Mouse (Mus musculus) gastrocnemius, postnatal 14 days (tissue): ENCODE data around the gene Cd40. TPM values are rescaled to one million over a fixed set of nuclear protein-coding genes. Genes with fewer than 3 reads are reported as not detected.

Experiments used
- DNase-seq: peaks from one replicate; pipeline ENCODE4 v3.0.0; 2021; ENCODE audit warnings: mixed read lengths
- intact Hi-C: fragments of 180-260 bp; cut with DNase I; formaldehyde crosslinking; loops from one replicate; pipeline ENCODE4 v1.15.1; 2025; ENCODE audit warnings: low total_unique reads
- total RNA-seq, 2 experiments: library from RNA; stranded (reverse); gene quantifications; 2 replicates each; pipeline ENCODE4 v1.2.3; 2021

Gene Cd40
- total RNA-seq, 2 experiments from 2014 or later, result 1.1 to 1.2 TPM

DNA sequence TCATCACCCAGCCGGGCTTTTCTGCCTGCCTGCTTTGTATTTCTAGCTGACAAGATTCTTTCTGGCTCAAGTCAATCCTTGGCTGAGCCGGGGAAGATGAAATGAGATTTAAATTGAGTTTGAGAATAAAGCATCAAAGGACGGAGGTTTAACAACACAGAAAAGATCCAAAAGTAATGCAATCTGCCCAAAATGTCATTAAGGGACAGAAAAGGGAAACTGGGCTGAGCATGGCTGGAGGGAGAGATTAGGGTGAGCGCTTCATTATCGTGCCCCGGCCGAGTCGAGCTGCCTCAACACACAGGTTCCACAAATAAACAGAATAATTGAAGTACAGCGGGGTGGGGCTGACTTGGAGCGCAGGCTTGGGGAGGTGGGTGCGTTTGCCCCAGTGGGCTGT is 3.9 kb upstream of the Cd40 start:
- no peak for DNase-seq
- intact Hi-C loops, result no loop called here

DNA sequence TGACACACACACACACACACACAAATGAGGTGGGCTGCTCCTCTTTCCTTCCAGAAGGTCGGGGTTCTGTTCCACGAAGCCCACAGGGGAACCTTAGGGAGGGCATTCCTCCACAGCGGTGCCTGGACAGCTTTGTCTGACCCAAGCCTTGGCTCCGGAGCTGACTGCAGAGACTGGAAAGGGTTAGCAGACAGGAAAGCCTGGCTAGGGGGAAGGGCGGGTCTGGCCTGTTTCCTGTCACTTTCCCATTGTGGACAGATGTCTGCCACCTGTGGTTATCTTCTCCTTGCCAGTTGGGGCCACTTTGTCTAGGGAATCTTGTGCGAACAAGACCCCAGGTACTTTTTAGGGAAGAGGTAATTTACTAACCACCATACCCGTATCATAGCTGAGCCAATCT is 478 bp downstream of the Cd40 start:
- intact Hi-C loops, result no loop called here

DNA sequence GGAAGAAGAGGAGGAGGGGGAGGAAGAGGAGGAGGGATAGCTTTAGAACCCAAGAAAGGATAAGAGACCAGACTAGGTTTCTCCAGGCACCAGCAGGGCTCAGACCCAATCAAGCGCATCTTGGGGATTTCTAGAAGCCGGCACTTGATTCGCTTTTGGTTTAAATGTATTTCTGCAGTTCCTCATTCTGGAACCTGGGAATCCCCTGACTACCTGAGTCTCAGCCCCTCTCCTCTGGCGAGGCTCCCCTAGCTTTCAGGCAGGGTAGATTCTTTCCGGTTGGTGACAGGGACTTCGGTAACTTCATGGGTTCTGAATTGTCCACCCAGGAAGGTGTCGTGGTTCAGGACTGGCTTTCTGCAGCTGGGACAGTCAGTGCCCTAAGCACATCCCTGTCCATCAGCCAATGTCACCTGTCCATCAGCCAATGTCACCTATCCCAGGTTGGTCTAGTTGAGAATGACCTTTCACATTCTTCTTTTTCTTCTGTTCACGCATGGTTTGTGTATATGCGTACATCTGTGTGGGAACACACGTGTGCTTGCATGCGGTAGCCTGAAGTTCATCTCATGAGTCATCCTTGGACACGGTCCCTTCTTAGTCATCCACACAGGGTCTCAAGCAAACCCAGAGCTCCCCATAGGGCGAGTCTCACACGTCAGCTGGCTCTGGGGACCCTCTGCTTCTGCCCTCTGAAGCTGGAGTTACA is 1.1 kb downstream of the Cd40 start:
- no peak for DNase-seq
- intact Hi-C loops, result no loop called here

More for the DNA sequence above, 478 bp downstream of the Cd40 start:
- no peak for DNase-seq

DNA sequence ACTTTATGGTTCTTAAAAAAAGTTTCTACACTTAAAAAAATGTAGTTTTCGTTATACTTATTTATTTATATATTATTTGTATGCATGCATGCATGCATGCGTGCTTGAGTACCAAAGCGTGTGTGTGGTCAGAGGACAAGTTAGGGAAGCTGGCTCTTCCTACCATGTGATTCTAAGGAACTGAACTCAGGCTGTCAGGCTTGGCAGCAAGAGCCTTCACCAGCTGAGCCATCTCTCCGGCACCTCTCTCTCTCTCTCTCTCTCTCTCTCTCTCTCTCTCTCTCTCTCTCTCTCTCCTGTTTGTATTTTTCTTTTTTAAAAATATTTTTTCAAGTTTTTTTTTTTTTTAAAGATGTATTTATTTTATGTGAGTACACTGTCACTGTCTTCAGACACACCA is 4.5 kb downstream of the Cd40 start:
- intact Hi-C loops, result no loop called here
- DNase-seq, result no peak

DNA sequence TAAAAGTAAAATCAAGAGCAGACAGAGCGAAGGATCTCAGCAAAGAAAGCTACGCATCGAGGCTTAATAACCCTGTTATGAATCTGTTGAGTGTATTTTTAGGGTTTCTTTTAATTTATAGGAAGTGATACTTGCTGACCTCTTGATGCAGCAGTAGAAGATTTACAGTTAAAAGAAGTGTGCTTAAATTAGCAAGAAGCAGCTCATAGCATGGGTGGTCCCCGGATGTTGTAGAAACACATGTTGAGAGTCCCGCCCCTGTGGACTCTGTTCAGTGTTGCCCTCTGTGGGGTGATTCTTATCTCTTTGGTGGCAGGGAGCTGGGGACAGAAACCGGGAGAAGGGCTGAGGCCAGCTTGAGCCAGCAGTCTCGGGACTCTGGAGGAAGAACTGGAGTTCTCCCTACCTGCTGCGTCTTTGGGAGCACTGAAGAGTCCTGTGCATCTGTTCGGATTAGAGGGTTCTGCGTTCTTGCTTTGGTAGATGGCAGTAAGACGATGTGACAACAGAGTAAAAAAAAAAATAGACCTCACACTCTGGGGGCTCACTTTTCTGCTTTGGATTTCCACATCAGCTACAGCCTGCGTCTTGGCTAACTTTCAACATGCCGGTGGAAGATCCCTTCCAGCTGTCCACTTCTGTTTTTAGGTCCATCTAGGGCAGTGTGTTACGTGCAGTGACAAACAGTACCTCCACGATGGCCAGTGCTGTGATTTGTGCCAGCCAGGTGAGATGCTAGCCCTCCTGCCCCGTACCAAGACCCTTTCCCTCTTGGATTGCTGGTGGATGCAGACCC is 6.4 kb downstream of the Cd40 start:
- intact Hi-C loops, result no loop called here
- no peak for DNase-seq

DNA sequence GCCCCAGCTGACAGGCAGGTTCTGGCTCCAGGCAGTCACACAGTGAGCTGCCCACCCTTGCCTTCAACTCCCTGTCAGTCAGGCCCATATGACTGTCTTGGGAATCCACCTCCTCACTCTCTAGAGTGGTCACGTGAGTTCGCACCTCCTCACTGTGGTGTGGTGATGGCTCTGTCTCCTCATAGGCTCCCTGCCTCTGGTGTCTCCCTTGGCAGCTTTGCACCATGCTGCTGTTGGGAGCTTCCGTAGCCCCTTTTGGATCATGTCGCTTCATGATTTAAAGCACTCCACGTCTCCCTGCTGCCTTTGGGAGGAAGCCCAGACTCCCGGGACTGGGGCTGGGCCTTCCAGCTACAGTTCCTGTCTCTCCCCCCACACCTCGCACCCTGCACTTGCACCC is 9.1 kb downstream of the Cd40 start:
- intact Hi-C loops, result no loop called here

DNA sequence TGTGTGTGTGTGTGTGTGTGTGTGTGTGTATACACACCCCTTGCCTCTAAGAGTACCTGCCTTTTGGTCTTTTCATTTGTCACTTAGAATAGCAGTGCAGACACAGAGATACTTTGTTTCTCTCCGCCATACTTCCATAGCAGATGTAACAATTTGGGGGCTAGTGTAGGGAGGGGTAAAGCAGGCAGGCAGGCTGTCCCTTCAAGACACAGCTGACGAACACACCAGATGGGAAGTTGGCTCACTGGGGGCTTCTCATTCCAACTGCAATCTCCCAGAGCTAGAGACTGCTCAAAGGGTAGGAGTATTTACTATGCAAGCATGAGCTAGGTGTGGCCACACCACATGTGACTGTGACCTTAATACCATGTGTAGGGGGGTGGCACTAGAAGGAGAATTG is 13.4 kb downstream of the Cd40 start:
- intact Hi-C loops, result no loop called here
- no peak for DNase-seq

More for the DNA sequence above, 9.1 kb downstream of the Cd40 start:
- DNase-seq, result no peak

DNA sequence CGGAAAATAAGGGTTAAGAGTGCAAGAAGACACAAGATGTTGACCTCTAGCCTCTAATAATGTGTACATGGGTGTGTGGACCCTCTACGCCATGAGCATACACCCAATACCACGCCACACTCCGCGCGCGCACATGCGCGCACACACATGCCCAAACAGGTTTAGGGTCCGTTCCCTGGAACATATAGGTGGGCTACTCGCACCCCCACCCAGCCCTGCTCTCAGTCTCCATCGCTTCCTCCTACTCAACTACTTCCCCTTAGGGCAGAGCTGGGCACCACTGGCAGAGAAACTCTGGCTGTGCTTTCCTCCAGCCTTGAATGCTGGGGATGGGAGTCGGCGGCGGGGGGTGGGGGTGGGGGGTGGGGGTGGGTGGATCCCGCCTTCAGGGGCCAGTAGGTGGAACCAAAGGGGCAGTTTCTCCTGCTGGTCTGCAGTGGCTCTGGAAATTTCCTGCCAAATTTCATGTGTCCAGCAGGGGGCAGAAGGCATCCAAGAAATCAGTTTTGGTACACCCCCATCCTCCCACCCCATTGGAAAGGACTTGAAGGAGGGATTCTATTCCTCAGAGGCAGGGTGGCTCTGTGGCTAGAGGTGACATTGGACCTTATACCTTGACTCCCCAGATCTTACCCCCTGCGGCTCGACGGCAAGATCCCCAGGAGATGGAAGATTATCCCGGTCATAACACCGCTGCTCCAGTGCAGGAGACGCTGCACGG is 14.8 kb downstream of the Cd40 start:
- DNase-seq, result peak; percentile 56
- intact Hi-C loops, result loop anchor here (5.0 to 10.0 kb wide), 3 partner anchors 207 to 292 kb away; no protein-coding TSS in a partner anchor

DNA sequence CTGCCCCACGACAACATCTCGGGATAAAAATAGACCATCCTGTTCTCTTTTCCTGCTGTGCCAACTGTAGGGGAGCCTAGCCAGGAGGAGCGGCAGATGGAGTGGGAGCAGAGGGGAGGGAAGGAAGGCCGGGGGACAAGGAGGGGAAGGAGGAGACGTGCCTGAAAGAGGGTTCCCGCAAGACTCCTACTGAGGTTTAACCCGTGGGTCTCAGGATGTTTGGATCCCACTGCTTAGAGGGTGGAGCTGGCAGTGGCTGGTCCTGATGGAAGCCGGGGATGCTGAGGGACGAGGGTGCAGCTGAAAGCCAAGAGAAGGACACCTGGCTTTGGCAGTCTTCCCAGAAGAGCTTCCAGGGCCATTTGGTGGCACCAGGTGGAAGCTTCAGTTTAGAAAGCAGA is 18.0 kb downstream of the Cd40 start:
- intact Hi-C loops, result loop anchor here (5.0 to 10.0 kb wide), 3 partner anchors 204 to 289 kb away; no protein-coding TSS in a partner anchor

DNA sequence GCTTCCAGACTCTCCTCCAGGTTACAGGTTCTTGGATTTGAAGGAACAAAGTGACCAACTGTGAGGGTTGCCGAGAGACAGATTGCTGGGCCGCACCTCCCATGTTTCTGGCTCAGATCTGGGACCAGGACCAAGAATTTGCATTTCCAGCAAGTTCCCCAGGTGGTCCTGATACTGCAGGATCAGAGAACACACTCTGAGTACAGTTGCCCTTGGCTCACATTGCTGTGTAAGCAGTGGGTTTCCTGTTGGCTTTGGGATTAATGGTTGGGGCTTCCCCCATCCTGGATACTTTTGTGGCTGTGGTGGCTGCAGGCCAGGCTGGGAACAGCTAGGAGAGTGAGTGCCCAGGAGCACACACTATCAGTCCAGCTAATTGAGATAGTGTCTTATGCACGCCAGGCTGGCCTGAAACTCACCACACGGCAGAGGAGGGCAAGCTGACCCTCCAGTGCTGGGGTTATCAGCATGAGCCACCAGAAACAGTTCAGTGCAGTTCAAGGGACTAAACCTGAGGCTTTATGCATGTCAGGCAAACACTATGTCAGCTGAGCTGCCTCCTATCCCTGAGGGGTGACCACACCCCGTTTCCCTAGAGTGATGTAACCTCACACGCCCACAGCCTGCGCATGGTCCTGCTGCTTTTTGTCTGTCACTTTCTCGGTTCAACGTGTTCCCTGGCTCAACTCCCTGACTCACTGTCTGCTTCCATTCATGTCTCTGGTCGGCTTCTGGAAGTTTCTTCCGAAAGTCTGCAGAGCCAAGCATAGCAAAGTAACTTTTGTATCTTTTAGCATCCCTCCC is 18.9 kb downstream of the Cd40 start:
- intact Hi-C loops, result loop anchor here (5.0 to 10.0 kb wide), 3 partner anchors 203 to 288 kb away; no protein-coding TSS in a partner anchor
- no peak for DNase-seq

More for the DNA sequence above, 18.0 kb downstream of the Cd40 start:
- DNase-seq, result no peak

DNA sequence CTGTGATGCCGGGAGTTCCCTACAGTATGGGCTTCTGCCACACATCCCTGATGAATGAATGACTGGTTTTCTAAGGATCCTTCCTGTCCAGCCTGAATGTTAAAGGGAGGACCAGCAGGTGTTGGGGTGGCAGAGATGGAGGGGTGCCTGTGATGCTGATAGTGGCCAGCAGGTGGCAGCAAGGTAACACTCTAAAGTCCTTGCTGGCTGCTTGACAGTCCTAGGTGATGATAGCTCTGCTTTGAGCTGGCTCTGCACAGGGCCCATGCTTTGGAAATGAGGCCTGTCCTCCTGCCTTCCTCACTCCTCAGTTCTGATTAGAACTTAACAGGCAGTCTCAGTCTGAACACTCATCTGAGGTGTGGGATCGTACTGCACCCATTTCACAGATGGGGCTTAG is 19.5 kb downstream of the Cd40 start:
- peak; percentile 69 for DNase-seq

DNA sequence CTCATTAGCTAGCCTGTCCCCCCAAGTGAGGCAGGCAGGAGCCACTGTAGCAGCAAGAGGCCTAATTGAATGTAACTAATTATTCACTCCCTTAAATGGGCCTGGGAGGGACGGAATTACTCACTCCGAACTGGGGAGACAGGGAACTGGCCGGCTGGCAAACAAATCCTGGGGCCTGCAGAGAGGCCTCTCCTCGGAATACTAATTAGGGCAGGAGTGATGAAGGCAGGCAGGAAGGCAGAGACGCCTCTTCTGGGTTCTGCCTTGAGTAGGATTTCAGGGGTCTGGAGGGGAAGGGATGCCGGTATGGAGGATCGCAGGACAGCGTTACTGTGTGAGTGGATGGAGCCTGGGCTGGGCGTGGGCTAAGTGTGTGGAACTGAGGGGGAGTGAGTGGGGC is 21.6 kb downstream of the Cd40 start:
- intact Hi-C loops, result loop anchor here (5.0 to 10.0 kb wide), 2 partner anchors 185 to 258 kb away; no protein-coding TSS in a partner anchor
- no peak for DNase-seq

More for the DNA sequence above, 19.5 kb downstream of the Cd40 start:
- intact Hi-C loops, result loop anchor here (5.0 to 10.0 kb wide), 4 partner anchors 187 to 287 kb away; no protein-coding TSS in a partner anchor

DNA sequence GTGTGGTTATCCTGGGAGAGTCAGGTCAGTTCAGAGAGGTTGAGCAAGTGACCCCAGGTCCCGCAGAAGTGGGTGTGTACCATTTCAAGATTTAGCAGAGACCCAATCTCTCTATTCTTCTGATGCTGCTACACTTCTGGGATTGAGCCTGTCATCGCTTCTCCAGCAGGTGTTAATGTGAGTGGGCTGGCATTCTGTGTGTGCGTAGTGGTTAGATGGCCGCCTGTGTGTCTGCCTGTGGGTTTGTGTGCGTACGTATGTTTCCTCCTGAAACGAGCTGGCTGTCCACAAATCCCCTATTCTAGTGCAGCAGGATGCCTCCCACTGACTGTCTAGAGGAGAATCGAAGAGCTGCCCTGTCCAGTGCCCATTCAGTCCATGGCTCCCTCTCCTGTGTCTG is 22.6 kb downstream of the Cd40 start:
- intact Hi-C loops, result loop anchor here (5.0 to 10.0 kb wide), 2 partner anchors 184 to 257 kb away; no protein-coding TSS in a partner anchor
- DNase-seq, result no peak

DNA sequence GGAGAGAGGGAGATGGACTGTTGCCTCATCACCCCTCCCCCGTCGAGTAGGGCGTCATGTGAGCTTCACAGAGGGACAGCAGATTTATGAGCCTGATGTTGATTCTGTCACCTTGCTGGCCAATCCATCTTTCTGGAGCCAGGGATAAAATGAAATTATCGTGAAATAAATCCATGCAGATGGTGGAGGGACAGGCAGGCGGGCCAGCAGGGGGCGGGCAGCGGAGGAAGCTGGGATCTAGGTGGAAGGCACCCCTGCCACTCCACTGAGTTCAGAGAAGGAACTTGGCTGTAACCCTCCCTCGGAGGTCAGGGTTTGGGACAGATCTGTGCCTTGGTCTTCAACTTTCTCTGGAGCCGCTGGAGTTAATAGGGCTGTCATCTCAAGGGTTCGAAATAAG is 23.2 kb downstream of the Cd40 start:
- DNase-seq, result no peak
- intact Hi-C loops, result loop anchor here (5.0 to 10.0 kb wide), 2 partner anchors 184 to 256 kb away; no protein-coding TSS in a partner anchor

DNA sequence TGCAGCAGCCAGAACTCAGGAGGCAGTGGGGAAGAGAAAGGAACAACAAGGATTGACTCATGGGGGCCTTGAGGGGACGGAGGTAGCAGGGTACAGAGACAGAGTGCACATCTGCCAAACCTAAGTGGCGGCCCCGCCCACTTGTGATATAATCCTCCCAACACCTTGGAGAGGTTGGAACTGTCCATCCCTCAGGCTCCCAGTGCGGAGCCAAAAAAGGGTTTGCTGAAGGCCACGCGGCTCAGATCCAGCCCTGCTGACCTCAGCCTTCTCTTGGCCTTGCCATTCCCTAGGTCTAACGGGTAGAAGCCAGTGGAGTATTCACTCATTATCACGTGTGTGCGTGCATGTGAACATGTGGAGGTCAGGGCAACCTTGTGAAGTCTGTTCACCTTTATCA is 25.2 kb downstream of the Cd40 start:
- DNase-seq, result no peak
- intact Hi-C loops, result no loop called here

DNA sequence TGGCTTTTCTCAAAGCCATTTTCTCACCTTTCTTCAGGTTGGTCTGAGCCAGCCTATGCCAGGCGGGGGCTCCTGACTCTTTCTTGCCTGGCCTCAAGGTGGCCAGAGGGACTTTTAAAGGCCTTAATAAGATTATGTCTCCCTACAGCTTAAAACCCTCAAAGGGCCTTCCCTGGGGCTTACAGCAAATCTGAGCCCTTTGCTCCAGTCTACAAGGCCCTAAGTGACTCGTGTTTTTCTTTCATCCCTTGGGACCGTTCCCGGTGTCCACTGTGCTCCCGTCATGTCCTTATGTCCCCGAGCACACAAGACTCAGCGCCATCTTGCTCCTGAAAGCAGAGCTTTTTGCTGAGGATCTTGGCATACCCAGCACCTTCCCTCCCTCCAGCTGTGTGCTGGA is 25.8 kb downstream of the Cd40 start:
- intact Hi-C loops, result no loop called here
- DNase-seq, result no peak

DNA sequence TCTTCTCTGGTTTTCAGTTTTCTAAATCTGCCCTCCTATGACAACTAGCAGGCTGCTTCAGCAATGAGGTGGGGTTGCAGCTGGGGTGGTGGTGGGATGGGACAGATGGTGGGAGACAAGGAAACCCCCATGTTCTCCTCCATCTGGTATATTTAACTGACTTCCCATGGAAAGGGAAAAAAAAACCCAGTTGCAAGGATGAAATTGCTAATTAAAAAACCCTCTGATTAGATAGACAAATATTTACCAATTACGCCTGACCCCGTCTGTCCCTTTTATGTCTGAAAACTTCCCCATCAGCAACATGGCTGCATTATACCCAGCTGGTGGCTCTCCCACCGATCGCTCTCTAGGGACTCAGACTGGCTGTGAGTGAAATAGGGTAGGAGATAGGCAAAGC is 31.2 kb downstream of the Cd40 start:
- DNase-seq, result no peak
- intact Hi-C loops, result no loop called here

DNA sequence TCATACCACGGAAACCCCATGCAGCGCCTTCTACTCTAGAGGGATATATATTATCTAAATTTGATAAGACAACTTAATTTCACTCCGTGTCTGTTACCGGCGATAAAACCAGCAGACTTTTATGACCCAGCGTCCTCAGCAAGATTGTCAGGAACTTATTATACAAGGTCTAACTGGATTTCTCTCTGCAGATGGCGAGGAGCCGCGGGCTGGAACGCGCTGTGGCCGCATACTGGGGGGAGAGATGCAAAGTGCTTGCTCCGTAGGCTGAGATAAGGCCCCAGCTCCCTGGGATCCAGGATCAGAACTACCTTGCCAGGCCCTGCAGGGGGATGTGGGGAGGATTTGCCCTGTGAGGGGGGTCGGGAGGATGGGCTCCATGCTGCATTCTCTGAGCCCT is 34.0 kb downstream of the Cd40 start:
- DNase-seq, result no peak
- intact Hi-C loops, result no loop called here

DNA sequence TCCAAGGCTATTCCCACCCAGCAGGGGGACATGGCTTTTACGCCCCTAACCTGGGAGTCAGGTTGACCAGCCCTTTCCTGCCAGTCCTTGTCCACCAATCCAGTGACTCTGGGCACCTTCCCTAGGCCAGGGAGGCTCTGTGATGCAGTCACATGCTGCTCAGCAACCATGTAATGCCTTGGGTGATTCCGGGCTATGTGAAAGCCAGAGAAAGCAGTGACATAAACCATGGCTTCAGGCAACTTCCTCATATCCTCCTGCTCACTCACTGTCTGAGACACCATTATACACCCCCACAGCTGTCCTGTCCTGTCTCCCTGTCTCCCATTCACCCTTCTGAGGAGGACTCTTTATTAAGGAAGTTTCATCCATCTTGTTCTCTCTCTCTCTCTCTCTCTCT is 35.2 kb downstream of the Cd40 start, which contains the start of gene 1700025C18Rik:
TSS of gene 1700025C18Rik (minus strand) at position 101 of the 400 bp plus-strand sequence.
- no peak for DNase-seq
- intact Hi-C loops, result no loop called here
